Mouse (Mus musculus) heart, postnatal 0 days (tissue): ENCODE measurements around the gene Gm28374.

Source experiments
- CTCF ChIP-seq: IDR thresholded peaks from 2 replicates; pipeline ENCODE4 v1.5.1; 2016; ENCODE audit warnings: antibody characterized with exemption, control low read depth, low read depth
- EP300 ChIP-seq: IDR thresholded peaks from 2 replicates; pipeline ENCODE4 v1.6.1; 2016; ENCODE audit warnings: antibody characterized with exemption, low read depth

- no peak for TF ChIP-seq CTCF
- 0 out of 2 replicates have a peak, but pooled peaks have one; percentile 56 for TF ChIP-seq EP300
These were observed 2.6 kb upstream of the Gm28374 start, which contains the start of the genes Zfpl1 and Cdca5 for GRCm38 (mm10) chr19:6084478-6085248.
